Mouse (Mus musculus): ENCODE data around the gene Tpsg1.

GRCm38 (mm10) chr17:25332321-25332720, 36.8 kb upstream of the Tpsg1 start:
- TF ChIP-seq CTCF (IDR thresholded peaks at IDR 0.05; ENCODE audit: extremely low read depth, insufficient read depth, insufficient read length, insufficient replicate concordance) (no peak), POLR2A (IDR thresholded peaks at IDR 0.05; ENCODE audit: low read depth, low read length) (no peak)
